Comparison of ENCODE assay signal across 8 mouse cellular contexts in the genomic region with DNA sequence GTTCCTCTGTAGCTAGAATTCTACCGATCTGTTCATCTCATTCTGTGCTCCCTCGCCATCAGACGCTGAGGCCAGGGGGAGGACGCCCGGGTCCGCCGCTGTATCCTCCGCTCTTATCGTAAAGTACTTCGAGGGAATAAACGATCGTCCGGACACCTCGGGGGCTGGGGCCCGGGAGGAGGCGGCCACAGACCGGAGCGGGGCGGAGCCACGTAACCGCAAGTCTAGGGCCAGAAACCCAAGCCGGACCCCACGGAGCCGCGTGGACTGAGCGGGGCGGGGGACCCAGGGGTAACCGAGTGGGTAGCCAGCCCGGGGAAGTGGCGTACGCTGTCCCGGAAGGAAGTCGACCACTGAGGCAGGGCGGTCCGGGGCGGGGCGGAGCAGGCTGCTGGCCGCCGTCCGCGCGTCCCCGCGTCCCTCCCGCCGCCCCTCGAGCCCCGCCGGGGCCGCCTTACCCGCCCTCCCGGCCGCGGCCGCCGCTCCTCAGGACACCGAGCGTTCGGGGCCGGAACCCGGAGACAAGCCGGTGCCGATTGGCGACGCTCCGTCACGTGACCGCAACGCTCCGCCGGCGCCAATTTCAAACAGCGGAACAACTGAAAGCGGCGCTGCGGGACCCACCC. TPM values are rescaled to one million over a fixed set of nuclear protein-coding genes. Genes with fewer than 3 reads are reported as not detected.
DNase-seq lines count a peak whose midpoint lies in the region; ATAC-seq and TF ChIP-seq lines count a peak whose summit lies in the region.

A gene (minus strand): TSS at position 531 of the 626 bp plus-strand sequence.
A gene (plus strand): TSS at position 587 of the 626 bp plus-strand sequence.

- H3K36me3 ChIP-seq in embryonic facial prominence, embryonic 13.5 days = peaks cover 34% of the 10 kb centered on the region
- H3K36me3 ChIP-seq in limb, embryonic 14.5 days (ENCODE audit: control insufficient read depth, insufficient read depth, low read length) = peaks cover 32% of the 10 kb centered on the region
- 0 out of 2 replicates have a peak, but pooled peaks cover 7% of the 10 kb centered on the region for H3K36me3 ChIP-seq in midbrain, embryonic 15.5 days (replicated peaks)
- H3K36me3 ChIP-seq in spleen, adult 2 months (ENCODE audit: control insufficient read depth, insufficient read depth, low read length) = peaks cover 4% of the 10 kb centered on the region; the same call in 1 of the 2 replicates

- H3K27ac ChIP-seq in embryonic facial prominence, embryonic 13.5 days = peak within 1 kb of the TSS; percentile 97
- H3K27ac ChIP-seq in limb, embryonic 14.5 days (replicated peaks; ENCODE audit: low read depth, low read length) = peak within 1 kb of the TSS; percentile 93
- peak within 1 kb of the TSS; percentile 86 for H3K27ac ChIP-seq in midbrain, embryonic 15.5 days
- peak within 1 kb of the TSS; percentile 85 for H3K27ac ChIP-seq in spleen, adult 2 months (ENCODE audit: insufficient read depth, low read length)

- peak within 1 kb of the TSS; percentile 94 for H3K9ac ChIP-seq in embryonic facial prominence, embryonic 13.5 days
- H3K9ac ChIP-seq in limb, embryonic 14.5 days (ENCODE audit: low read depth, low read length, severe bottlenecking) = peak within 1 kb of the TSS; percentile 90
- H3K9ac ChIP-seq in midbrain, embryonic 15.5 days = peak within 1 kb of the TSS; percentile 69

- no peaks in the 10 kb centered on the region for H3K9me3 ChIP-seq in embryonic facial prominence, embryonic 13.5 days
- no peaks in the 10 kb centered on the region for H3K9me3 ChIP-seq in limb, embryonic 14.5 days (ENCODE audit: control insufficient read depth, low read length)
- no peaks in the 10 kb centered on the region for H3K9me3 ChIP-seq in midbrain, embryonic 15.5 days

- peaks cover 40% of the 10 kb centered on the region for H3K4me1 ChIP-seq in embryonic facial prominence, embryonic 13.5 days
- peaks cover 12% of the 10 kb centered on the region for H3K4me1 ChIP-seq in limb, embryonic 14.5 days (ENCODE audit: control insufficient read depth, insufficient read depth, low read length)
- peaks cover 18% of the 10 kb centered on the region for H3K4me1 ChIP-seq in midbrain, embryonic 15.5 days
- H3K4me1 ChIP-seq in spleen, adult 2 months (ENCODE audit: control insufficient read depth, insufficient read depth, insufficient read length) = 0 out of 2 replicates have a peak, but pooled peaks cover 3% of the 10 kb centered on the region

- H3K4me2 ChIP-seq in embryonic facial prominence, embryonic 13.5 days = peak within 1 kb of the TSS; percentile 86
- H3K4me2 ChIP-seq in limb, embryonic 14.5 days (replicated peaks; ENCODE audit: low read depth, low read length, severe bottlenecking) = peak within 1 kb of the TSS; percentile 93
- H3K4me2 ChIP-seq in midbrain, embryonic 15.5 days = peak within 1 kb of the TSS; percentile 94

- peak; percentile 87 for ATAC-seq in embryonic facial prominence, embryonic 13.5 days (ENCODE audit: insufficient number of reproducible peaks, insufficient read depth, low FRiP score, low TSS enrichment, low read depth)
- ATAC-seq in limb, embryonic 14.5 days (ENCODE audit: low FRiP score, low read depth) = peak; percentile 88
- peak; percentile 91 for ATAC-seq in midbrain, embryonic 15.5 days (replicated peaks)

- TF ChIP-seq CTCF in spleen, adult 2 months (IDR thresholded peaks at IDR 0.05; ENCODE audit: extremely low read depth, insufficient read depth, insufficient read length, insufficient replicate concordance) = no peak

- under 1% methylated on average over 51 of the region's 76 CpGs for WGBS in embryonic facial prominence, embryonic 13.5 days
- WGBS in limb, embryonic 14.5 days = 1% methylated on average over 37 of the region's 76 CpGs
- WGBS in midbrain, embryonic 15.5 days = under 1% methylated on average over 53 of the region's 76 CpGs
- WGBS in spleen, adult 2 months = under 1% methylated on average over 76 of the region's 76 CpGs

- TF ChIP-seq POLR2A in limb, embryonic 14.5 days (IDR thresholded peaks at IDR 0.05; ENCODE audit: borderline replicate concordance, extremely low read depth, insufficient read depth, insufficient read length) = 0 out of 2 replicates have a peak, but pooled peaks have one; percentile 50
- no peak; the same call in 1 of the 2 replicates for TF ChIP-seq POLR2A in spleen, adult 2 months (IDR thresholded peaks at IDR 0.05; ENCODE audit: low read depth, low read length)

- no peaks in the 10 kb centered on the region for H3K27me3 ChIP-seq in embryonic facial prominence, embryonic 13.5 days
- H3K27me3 ChIP-seq in limb, embryonic 14.5 days (ENCODE audit: control insufficient read depth, insufficient read depth, low read length) = no peaks in the 10 kb centered on the region
- no peaks in the 10 kb centered on the region for H3K27me3 ChIP-seq in midbrain, embryonic 15.5 days (replicated peaks)
- no peaks in the 10 kb centered on the region for H3K27me3 ChIP-seq in spleen, adult 2 months (ENCODE audit: control insufficient read depth, insufficient read depth, low read length)

- peak within 1 kb of the TSS; percentile 96 for H3K4me3 ChIP-seq in embryonic facial prominence, embryonic 13.5 days
- peak within 1 kb of the TSS; percentile 87 for H3K4me3 ChIP-seq in limb, embryonic 14.5 days (replicated peaks; ENCODE audit: low read length)
- peak within 1 kb of the TSS; percentile 61 for H3K4me3 ChIP-seq in midbrain, embryonic 15.5 days
- H3K4me3 ChIP-seq in spleen, adult 2 months (ENCODE audit: extremely low read depth, insufficient read depth, insufficient read length) = peak within 1 kb of the TSS; percentile 95

- peak; percentile 80 for DNase-seq in 416B (ENCODE audit: low read depth)
- peak; percentile 88 to 89 for DNase-seq in adrenal gland, postnatal 36 days
- peak; percentile 74 for DNase-seq in heart, adult 8-10 months (ENCODE audit: low spot score)
- peak; percentile 82 for DNase-seq in kidney, adult 8-10 months
- peak; percentile 84 for DNase-seq in limb, embryonic 14.5 days (ENCODE audit: low spot score)
- DNase-seq in spleen, adult 2 months (ENCODE audit: low read depth in 1 of 2, low spot score in 2 of 2) = peak; percentile 42 to 75

RNA-seq across cellular contexts. Expression of the first gene that starts in this region (rescaled TPM):
- 10 to 100 TPM; 16.4 to 19.7 TPM for total RNA-seq in adrenal gland, postnatal 36 days (2021)
- polyA plus RNA-seq in embryonic facial prominence, embryonic 13.5 days (2015; fragmentation: Nextera tagmentation; extraction: Ambion mirVana) = 154 and 157 TPM in 2 replicates
- total RNA-seq in heart, adult 8-10 months (2022) = 10 to 100 TPM in 3 of 4 experiments, 1 to 10 TPM in 1; 9.4 to 12.5 (median 10.8) TPM
- 58.8 and 61.3 TPM in 2 replicates for polyA plus RNA-seq in limb, embryonic 14.5 days (2012; rRNA removed)
- polyA plus RNA-seq in limb, embryonic 14.5 days (2014; fragmentation: Nextera tagmentation; extraction: Ambion mirVana) = 127 and 138 TPM in 2 replicates
- 86.1 and 89.4 TPM in 2 replicates for polyA plus RNA-seq in midbrain, embryonic 15.5 days (2015; fragmentation: Nextera tagmentation; extraction: Ambion mirVana)
- 14.9 and 16.0 TPM in 2 replicates for polyA plus RNA-seq in spleen, adult 2 months (2012; rRNA removed)

RNA-seq across cellular contexts. Expression of the second gene that starts in this region (rescaled TPM):
- 1 to 10 TPM; 4.8 to 5.3 TPM for total RNA-seq in adrenal gland, postnatal 36 days (2021)
- polyA plus RNA-seq in embryonic facial prominence, embryonic 13.5 days (2015; fragmentation: Nextera tagmentation; extraction: Ambion mirVana) = 31.5 and 38.6 TPM in 2 replicates
- total RNA-seq in heart, adult 8-10 months (2022) = under 1 TPM; 0.25 to 0.76 (median 0.49) TPM
- 81.2 and 93.9 TPM in 2 replicates for polyA plus RNA-seq in limb, embryonic 14.5 days (2012; rRNA removed)
- polyA plus RNA-seq in limb, embryonic 14.5 days (2014; fragmentation: Nextera tagmentation; extraction: Ambion mirVana) = 30.9 and 33.1 TPM in 2 replicates
- 5.7 and 7.6 TPM in 2 replicates for polyA plus RNA-seq in midbrain, embryonic 15.5 days (2015; fragmentation: Nextera tagmentation; extraction: Ambion mirVana)
- polyA plus RNA-seq in spleen, adult 2 months (2012; rRNA removed) = 10.8 and 12.7 TPM in 2 replicates

Comparison
In these comparisons a context has a peak if more than half of its experiments do, and no peak if none do; other contexts are left out.
1. Peak in every context shown above with its lines: DNase-seq, ATAC-seq, H3K4me3 ChIP-seq and H3K27ac ChIP-seq.